Mouse (Mus musculus) E14TG2a.4 (cell line): ENCODE measurements at regions not wholly inside any gene's neighbourhood (a gene's known extent, or its start where the extent isn't known, plus 50 kb on each side); places are given as distances from the start of the nearest gene placed in this dataset.

Experiments
- CTCF ChIP-seq: conservative IDR thresholded peaks from 2 replicates; pipeline ENCODE4 v1.5.1; 2014; ENCODE audit warnings: low read length
- NANOG ChIP-seq: IDR thresholded peaks from 2 replicates; pipeline ENCODE4 v1.6.1; 2014; ENCODE audit warnings: borderline replicate concordance, low read length, mixed read lengths
- POU5F1 ChIP-seq: IDR thresholded peaks from 2 replicates; pipeline ENCODE4 v1.6.1; 2014; ENCODE audit warnings: low read length, borderline replicate concordance

DNA sequence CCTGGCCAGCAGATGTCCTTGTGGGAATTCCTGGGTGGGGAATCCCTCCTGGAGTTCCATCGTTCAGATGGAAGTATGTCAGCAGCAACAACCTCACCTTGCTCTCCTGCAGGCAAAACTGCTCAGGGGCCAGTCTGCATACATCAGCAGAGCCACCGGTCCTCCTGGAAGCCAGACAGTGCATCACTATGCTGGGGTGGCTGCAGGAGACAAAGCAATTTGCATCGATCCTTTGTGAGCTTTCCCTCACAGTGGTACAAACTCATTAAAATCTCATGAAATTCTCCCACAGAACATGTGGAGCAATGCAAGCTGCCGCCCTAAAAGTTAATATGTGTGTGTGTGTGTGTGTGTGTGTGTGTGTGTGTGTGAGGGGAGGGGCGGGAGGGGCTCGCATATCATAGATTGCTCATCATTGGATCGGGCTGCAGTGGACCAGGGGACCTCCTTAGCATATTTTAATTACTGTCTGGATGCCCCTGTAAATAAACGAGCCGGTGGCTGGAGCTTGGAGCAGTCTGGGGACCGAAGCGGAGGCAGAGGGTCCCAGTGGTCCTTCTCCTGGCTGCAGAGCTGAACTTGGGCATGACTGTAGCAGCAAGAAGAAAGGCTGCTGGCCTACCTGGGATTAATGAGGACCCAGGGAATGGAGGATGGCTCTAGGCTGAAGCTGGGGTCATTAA is 597.8 kb downstream of the Vrk1 start:
- TF ChIP-seq CTCF (no peak), NANOG (no peak), POU5F1 (no peak)
